Mouse (Mus musculus): ENCODE results near the gene Flvcr2.

GRCm38 (mm10) chr12:85839371-85840000 lies 93.1 kb downstream of the Flvcr2 start:
- TF ChIP-seq POLR2A (IDR thresholded peaks at IDR 0.05; ENCODE audit: insufficient read depth, low read depth, low read length) (no peak), CTCF (IDR thresholded peaks at IDR 0.05) (no peak)

Data from heart, adult 2 months (tissue).